Mouse (Mus musculus): ENCODE data around the gene Gm5458.
"Not testable (repeated sequence)": the region's sequence is repeated elsewhere in the genome, so short reads cannot be mapped to it uniquely, and the experiment has no call there.

DNA sequence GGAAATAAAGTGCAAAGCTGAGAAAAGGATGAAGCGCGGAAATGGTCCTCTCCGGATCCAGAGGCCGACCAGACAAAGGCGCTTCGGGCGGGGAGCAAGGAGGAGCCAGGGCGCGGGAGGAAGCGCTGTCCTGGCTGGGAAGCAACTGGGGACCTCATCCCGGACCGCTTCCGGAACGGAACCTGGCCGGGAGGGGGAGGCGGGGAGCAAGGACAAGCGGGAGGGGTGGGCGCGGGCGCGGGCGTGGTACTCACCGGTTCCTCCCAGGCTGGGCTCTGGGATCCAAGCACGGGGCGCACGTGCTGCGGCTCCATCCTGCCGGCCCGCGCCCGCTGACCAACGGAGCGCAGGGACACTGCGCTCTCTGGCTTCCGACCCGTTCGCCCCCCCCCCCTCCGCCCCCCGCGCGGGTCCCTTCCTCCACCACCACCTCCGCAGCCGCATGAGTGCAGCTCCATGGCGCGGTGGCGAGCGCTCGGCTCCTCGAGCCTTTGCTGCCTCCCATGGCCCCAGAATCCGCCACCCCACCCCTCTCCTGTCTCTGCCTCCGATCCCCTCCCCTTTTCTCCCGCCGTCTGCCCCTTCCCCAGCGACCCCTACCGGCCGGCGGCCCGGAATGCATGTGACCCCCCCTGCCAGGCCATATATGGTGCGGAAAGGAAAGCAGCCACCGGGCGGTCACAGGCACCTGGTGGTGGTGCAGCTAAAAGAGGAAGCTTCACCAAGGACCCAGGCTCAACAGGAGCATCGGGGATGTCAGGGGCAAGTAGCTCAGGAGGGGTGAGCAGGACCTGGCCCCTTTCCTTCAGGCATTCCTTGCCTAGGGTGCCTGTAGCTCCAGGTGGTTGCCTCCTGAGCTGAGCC, 17.3 kb downstream of the Gm5458 start, which contains the start of gene Gm2237:
- not testable (repeated sequence) for TF ChIP-seq POLR2A (IDR thresholded peaks at IDR 0.05; ENCODE audit: insufficient read depth, low read length); EP300 (IDR thresholded peaks at IDR 0.05; ENCODE audit: insufficient read depth, low read depth, low read length); CTCF (IDR thresholded peaks at IDR 0.05; ENCODE audit: low read depth, low read length)

Data from ES-Bruce4 (cell line).